Mouse (Mus musculus) bone marrow, adult 2 months (tissue): ENCODE measurements at regions not wholly inside any gene's neighbourhood (a gene's known extent, or its start where the extent isn't known, plus 50 kb on each side); places are given as distances from the start of the nearest gene placed in this dataset.
A peak's percentile ranks its signal among the peaks of the same experiment; 100 is the strongest.

Experiments used
- CTCF ChIP-seq: fragments of 200-500 bp; IDR thresholded peaks from 2 replicates; pipeline ENCODE4 v1.5.1; 2011; ENCODE audit warnings: low read length, control low read depth; ENCODE audit not compliant: control insufficient read depth, insufficient read depth
- POLR2A ChIP-seq: fragments of 200-500 bp; IDR thresholded peaks from 2 replicates; pipeline ENCODE4 v1.6.1; 2011; ENCODE audit warnings: low read depth, mild to moderate bottlenecking, control low read depth, low read length, borderline replicate concordance; ENCODE audit not compliant: control insufficient read depth

GRCm38 (mm10) chr17:4109263-4109662 lies 413.2 kb upstream of the Nox3 start:
- TF ChIP-seq CTCF (peak; percentile 63), POLR2A (no peak)
